Mouse (Mus musculus) stomach, postnatal 0 days (tissue): ENCODE data around the gene Morn1. TPM values are rescaled to one million over a fixed set of nuclear protein-coding genes. Genes with fewer than 3 reads are reported as not detected.

Experiments
- ATAC-seq: fragments of 200-750 bp; cut with Nextera tagmentation; 2 replicates; pipeline ENCODE4 v1.8.0; 2017; ENCODE audit not compliant: low FRiP score, low TSS enrichment
- DNase-seq: peaks from one replicate; pipeline ENCODE4 v3.0.0-alpha.2; 2016; ENCODE audit warnings: low spot score
- H3K27ac ChIP-seq: fragments of 300-500 bp; sonication (generic); replicated peaks from 2 replicates; pipeline ENCODE4 v1.5.1; 2014; ENCODE audit warnings: mild to moderate bottlenecking, control low read depth
- H3K27me3 ChIP-seq: fragments of 300-500 bp; sonication (generic); 2 replicates; pipeline ENCODE4 v1.6.1; 2014; ENCODE audit warnings: low read length; ENCODE audit not compliant: control insufficient read depth, insufficient read depth
- H3K36me3 ChIP-seq: fragments of 300-500 bp; sonication (generic); 2 replicates; pipeline ENCODE4 v1.6.1; 2014; ENCODE audit warnings: low read length, mixed read lengths; ENCODE audit not compliant: control insufficient read depth, insufficient read depth
- H3K4me1 ChIP-seq: fragments of 300-500 bp; sonication (generic); replicated peaks from 2 replicates; pipeline ENCODE4 v1.6.1; 2014; ENCODE audit warnings: antibody characterized with exemption; ENCODE audit not compliant: control insufficient read depth, insufficient read depth
- H3K4me2 ChIP-seq: fragments of 300-500 bp; sonication (generic); replicated peaks from 2 replicates; pipeline ENCODE4 v1.6.1; 2014; ENCODE audit warnings: low read depth, mild to moderate bottlenecking, control low read depth, moderate library complexity
- H3K4me3 ChIP-seq: fragments of 300-500 bp; sonication (generic); 2 replicates; pipeline ENCODE4 v1.5.1; 2014; ENCODE audit warnings: low read depth, low read length, control low read depth
- H3K9ac ChIP-seq: fragments of 300-500 bp; sonication (generic); 2 replicates; pipeline ENCODE4 v1.6.1; 2014; ENCODE audit warnings: mild to moderate bottlenecking, low read length, control low read depth, mixed read lengths
- H3K9me3 ChIP-seq: fragments of 300-500 bp; sonication (generic); 2 replicates; pipeline ENCODE4 v1.6.1; 2016; ENCODE audit warnings: low read length; ENCODE audit not compliant: control insufficient read depth
- CTCF ChIP-seq: IDR thresholded peaks from 2 replicates; pipeline ENCODE4 v1.5.1; 2016; ENCODE audit warnings: antibody characterized with exemption, low read depth, mild to moderate bottlenecking, moderate library complexity
- EP300 ChIP-seq: optimal IDR thresholded peaks from 2 replicates; pipeline ENCODE3; 2016; ENCODE audit warnings: antibody characterized with exemption
- WGBS: fragments of 180-500 bp; shearing (Covaris S2); extraction: QIAGEN DNeasy Blood & Tissue Kit; methylation state at CpG from one replicate; pipeline ENCODE4 v1.1.7; 2014; 5-methylcytosine and 5-hydroxymethylcytosine counted together
- polyA plus RNA-seq: library from polyadenylated mRNA; unstranded; fragments of >200 nt; fragmentation: Nextera tagmentation; extraction: Ambion mirVana; gene quantifications from 2 replicates; pipeline ENCODE4 v1.2.1, GENCODE M21; 2015

The Morn1 gene
- polyA plus RNA-seq, 1 experiment from 2014 or later: 3.6 TPM

DNA sequence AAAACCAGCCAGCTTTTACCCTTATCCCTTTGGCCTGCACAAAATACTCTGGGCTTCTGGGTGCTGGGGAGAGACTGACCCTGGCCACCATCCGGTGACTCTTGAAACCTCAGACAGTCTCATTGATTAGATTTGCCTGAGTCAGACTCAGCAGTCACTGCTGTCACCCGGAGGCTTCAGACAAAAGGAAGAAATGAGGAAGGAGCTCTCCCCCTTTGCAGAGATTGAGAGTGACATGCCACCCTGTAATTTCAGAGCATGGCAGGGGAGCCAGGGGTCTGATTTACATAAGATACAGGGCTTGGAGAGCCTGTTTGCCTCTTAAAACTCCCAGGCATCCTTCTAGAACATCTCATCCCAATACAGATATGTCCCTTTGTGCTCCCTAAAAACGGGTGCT, 46.8 kb downstream of the Morn1 start:
- H3K4me2 ChIP-seq: no peak overlapping the region
- ATAC-seq (no peak), DNase-seq (no peak)
- 44% methylated on average over 3 of the region's 3 CpGs for WGBS
- peak overlapping the region; percentile 69 for H3K27ac ChIP-seq
- H3K4me3 ChIP-seq: no peak overlapping the region
- H3K4me1 ChIP-seq: 0 out of 2 replicates have a peak, but pooled peaks cover 9% of the 10 kb centered on the region
- H3K9me3 ChIP-seq: no peaks in the 10 kb centered on the region
- TF ChIP-seq CTCF: no peak
- H3K36me3 ChIP-seq: no peaks in the 10 kb centered on the region
- H3K27me3 ChIP-seq: no peaks in the 10 kb centered on the region
- peak overlapping the region; percentile 13; the same call in 1 of the 2 replicates for H3K9ac ChIP-seq

DNA sequence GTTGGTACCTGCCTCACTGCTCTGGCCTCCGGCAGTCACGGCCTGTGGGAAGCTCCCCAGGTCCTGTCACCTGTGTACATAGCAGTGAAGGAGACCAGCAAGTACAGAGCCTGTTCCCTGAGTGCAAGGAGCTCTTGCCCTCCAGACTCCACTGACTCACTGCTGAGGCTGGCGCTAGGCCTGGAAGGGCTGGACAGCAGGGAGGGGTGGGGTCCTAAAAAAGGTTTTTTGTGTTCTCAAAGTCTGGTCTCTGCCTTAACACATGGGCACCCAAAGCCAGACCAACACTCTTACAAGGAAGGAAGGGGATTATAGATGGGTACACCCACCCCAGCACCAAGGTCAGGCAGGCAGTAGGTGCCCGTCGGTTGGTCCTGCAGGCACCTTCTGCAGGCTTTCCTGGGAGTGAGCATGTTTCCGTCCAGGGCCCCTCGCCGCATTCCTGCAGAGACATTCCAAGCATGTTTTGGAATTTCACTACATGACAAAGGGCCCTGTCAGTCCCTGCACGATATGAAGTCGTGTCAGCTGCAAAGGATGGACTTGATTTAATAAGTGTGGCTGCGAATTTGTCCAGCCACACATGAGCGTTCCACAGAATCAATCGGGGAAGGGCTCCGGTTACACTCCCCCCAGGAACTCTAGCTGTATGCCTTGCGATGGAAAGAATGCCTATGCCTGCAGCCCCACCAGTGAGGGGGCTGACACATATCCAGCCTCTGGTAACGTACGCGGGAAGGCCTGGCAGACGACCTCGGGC, 47.5 kb downstream of the Morn1 start:
- Histone ChIP-seq H3K36me3 (no peaks in the 10 kb centered on the region), H3K27ac (peak overlapping the region; percentile 69), H3K9ac (no peak overlapping the region; the same call in 1 of the 2 replicates), H3K4me2 (no peak overlapping the region), H3K4me1 (0 out of 2 replicates have a peak, but pooled peaks cover 9% of the 10 kb centered on the region), H3K4me3 (no peak overlapping the region), H3K9me3 (no peaks in the 10 kb centered on the region), H3K27me3 (no peaks in the 10 kb centered on the region)
- peak; percentile 73 for ATAC-seq
- peak; percentile 48 for DNase-seq
- TF ChIP-seq CTCF: no peak
- no peak for TF ChIP-seq EP300
- WGBS: 27% methylated on average over 20 of the region's 20 CpGs

DNA sequence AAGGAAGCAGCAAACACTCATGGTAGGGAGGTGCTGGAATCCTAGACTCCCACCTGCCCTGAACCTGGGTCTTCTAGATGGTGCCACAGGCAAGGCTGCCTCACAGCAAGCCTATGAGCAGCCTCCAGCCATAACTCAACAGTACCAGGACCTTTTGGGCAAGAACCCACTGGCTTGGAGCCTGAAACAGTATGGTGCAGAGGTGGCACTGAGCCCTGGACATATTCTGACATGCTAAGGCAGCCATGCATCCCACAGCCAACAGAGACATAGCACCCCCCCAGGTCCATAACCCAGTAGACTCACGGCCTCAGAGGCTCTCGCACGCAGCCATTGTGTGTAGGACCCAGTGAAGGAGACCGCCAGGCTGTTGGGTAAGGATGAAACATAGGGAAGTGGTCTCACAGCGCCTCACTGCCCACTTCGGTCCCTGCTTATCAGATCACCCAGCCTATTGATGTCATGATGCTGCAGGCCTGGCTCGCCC, 48.4 kb downstream of the Morn1 start:
- DNase-seq: no peak
- no peak for TF ChIP-seq EP300
- TF ChIP-seq CTCF: no peak
- H3K4me3 ChIP-seq: no peak overlapping the region
- H3K9ac ChIP-seq: no peak overlapping the region
- no peaks in the 10 kb centered on the region for H3K9me3 ChIP-seq
- no peaks in the 10 kb centered on the region for H3K27me3 ChIP-seq
- 92% methylated on average over 7 of the region's 7 CpGs for WGBS
- H3K27ac ChIP-seq: peak overlapping the region; percentile 69; the same call in 1 of the 2 replicates
- no peaks in the 10 kb centered on the region for H3K36me3 ChIP-seq
- H3K4me1 ChIP-seq: 0 out of 2 replicates have a peak, but pooled peaks cover 6% of the 10 kb centered on the region
- no peak for ATAC-seq
- H3K4me2 ChIP-seq: no peak overlapping the region

DNA sequence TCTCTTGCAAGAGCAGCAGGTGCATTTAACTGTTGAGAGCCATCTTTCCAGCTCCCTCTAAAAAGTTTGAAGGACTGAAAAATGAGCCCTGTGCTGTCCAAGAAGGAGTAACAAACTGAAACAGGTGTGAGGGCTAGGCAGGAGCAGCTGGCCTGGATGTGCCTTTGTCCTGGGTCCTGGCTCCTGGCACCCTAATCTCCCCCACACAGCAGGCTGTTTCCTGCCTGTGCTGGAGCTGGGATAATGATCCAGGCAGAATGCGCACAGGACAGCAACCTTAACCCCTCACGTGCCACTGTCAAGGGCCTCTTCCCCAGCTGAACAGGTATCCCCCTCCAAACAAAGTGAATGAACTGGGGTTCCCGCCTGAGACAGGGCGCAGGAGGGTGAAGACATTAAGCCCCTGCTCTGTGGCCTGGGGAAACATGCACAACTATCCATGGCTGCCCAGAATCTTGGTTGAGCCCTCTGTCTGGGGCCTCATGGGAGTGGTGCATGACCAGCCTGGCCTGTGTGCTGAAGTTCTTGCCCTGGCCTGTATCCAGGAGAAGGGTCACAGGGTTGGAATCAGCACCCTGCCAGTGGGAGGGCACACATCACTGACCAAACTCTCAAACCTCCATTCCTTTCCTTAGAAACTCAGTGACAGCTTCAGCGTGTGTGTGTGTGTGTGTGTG, 49.7 kb downstream of the Morn1 start:
- no peaks in the 10 kb centered on the region for H3K27me3 ChIP-seq
- no peak overlapping the region for H3K9ac ChIP-seq
- TF ChIP-seq EP300 (no peak), CTCF (no peak)
- 56% methylated on average over 5 of the region's 5 CpGs for WGBS
- ATAC-seq (peak; percentile 50; the same call in 1 of the 2 replicates), DNase-seq (peak; percentile 58)
- peaks cover 14% of the 10 kb centered on the region for H3K4me1 ChIP-seq
- H3K4me3 ChIP-seq: no peak overlapping the region
- H3K36me3 ChIP-seq: no peaks in the 10 kb centered on the region
- H3K27ac ChIP-seq: peak overlapping the region; percentile 13; the same call in 1 of the 2 replicates
- H3K9me3 ChIP-seq: no peaks in the 10 kb centered on the region
- H3K4me2 ChIP-seq: no peak overlapping the region

DNA sequence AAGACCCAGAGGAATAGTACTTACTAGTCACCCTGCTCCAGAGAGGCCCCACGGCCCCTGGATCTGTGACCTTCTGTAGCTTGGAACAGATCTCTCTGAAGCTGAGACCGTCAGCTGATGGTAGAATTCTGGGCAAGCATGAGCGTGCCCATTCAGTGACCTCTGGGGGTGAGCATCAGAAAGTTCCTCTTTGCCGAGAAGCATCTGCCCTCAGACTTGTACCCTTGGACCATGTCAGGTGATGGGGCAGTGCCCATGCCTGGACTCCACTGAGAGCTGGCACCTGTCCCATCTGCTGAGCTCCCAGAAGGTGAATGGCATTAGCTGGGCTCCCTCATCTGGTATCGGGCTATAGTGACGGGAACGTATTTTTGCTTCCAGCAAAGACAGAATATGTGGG, 51.5 kb downstream of the Morn1 start:
- Histone ChIP-seq H3K36me3 (no peaks in the 10 kb centered on the region), H3K4me1 (peaks cover 20% of the 10 kb centered on the region), H3K9me3 (no peaks in the 10 kb centered on the region), H3K4me3 (no peak overlapping the region), H3K27me3 (no peaks in the 10 kb centered on the region), H3K9ac (no peak overlapping the region), H3K27ac (no peak overlapping the region), H3K4me2 (no peak overlapping the region)
- WGBS: 78% methylated on average over 7 of the region's 7 CpGs
- TF ChIP-seq CTCF (no peak), EP300 (no peak)
- DNase-seq (no peak), ATAC-seq (no peak)

DNA sequence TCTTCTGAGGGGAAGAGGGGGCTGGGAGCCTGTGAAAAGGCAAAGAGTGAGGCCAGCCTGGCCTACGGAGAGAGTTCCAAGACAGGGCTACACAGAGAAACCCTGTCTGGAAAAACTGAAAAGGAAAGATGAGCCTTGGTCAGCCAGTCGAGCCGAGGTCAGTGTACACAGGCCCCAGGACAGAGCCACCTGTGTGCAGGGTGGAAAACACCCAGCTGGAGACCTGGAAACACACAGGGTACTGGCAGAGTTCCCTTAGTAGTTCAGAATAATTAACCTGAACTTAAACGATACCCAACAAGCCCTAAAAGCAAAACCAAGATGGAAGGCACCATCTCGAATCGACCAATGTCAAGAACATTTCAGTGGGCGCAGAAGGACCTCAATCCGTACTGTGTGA, 52.1 kb downstream of the Morn1 start:
- no peak overlapping the region for H3K4me2 ChIP-seq
- peaks cover 19% of the 10 kb centered on the region for H3K4me1 ChIP-seq
- TF ChIP-seq CTCF (no peak), EP300 (no peak)
- no peaks in the 10 kb centered on the region for H3K9me3 ChIP-seq
- H3K27ac ChIP-seq: no peak overlapping the region
- DNase-seq (no peak), ATAC-seq (no peak)
- H3K9ac ChIP-seq: no peak overlapping the region
- no peak overlapping the region for H3K4me3 ChIP-seq
- WGBS: 78% methylated on average over 8 of the region's 8 CpGs
- H3K36me3 ChIP-seq: no peaks in the 10 kb centered on the region
- no peaks in the 10 kb centered on the region for H3K27me3 ChIP-seq
